Mouse (Mus musculus): ENCODE results near the gene Arhgef10l. TPM values are rescaled to one million over a fixed set of nuclear protein-coding genes. Genes with fewer than 3 reads are reported as not detected.
A peak's percentile ranks its signal among the peaks of the same experiment; 100 is the strongest.

The Arhgef10l gene
- polyA plus RNA-seq, 1 experiment: 14.2 TPM

- Histone ChIP-seq H3K4me1 (ENCODE audit: control insufficient read depth, insufficient read depth, insufficient read length, low read length) (peaks cover 9% of the 10 kb centered on the region), H3K27ac (ENCODE audit: insufficient read depth, low read depth, low read length) (no peak overlapping the region), H3K36me3 (ENCODE audit: control insufficient read depth, insufficient read depth, low read length) (peaks cover 28% of the 10 kb centered on the region), H3K27me3 (ENCODE audit: control insufficient read depth, insufficient read depth, low read length) (no peaks in the 10 kb centered on the region), H3K4me3 (ENCODE audit: low read depth, low read length) (no peak overlapping the region)
- 36% methylated on average over 18 of the region's 18 CpGs for WGBS
- TF ChIP-seq CTCF (IDR thresholded peaks at IDR 0.05; ENCODE audit: extremely low read depth, insufficient read length, insufficient replicate concordance, low read depth, low read length) (no peak), POLR2A (IDR thresholded peaks at IDR 0.05; ENCODE audit: low read depth, low read length) (no peak)
Observed at GRCm38 (mm10) chr4:140708297-140708927, 42.6 kb upstream of the Arhgef10l start.

GRCm38 (mm10) chr4:140707615-140708014, 41.8 kb upstream of the Arhgef10l start:
- 52% methylated on average over 4 of the region's 4 CpGs for WGBS

GRCm38 (mm10) chr4:140704166-140704565, 38.4 kb upstream of the Arhgef10l start:
- TF ChIP-seq CTCF (IDR thresholded peaks at IDR 0.05; ENCODE audit: extremely low read depth, insufficient read length, insufficient replicate concordance, low read depth, low read length) (no peak), POLR2A (IDR thresholded peaks at IDR 0.05; ENCODE audit: low read depth, low read length) (no peak)
- no peaks in the 10 kb centered on the region; the same call in 1 of the 2 replicates for H3K36me3 ChIP-seq (ENCODE audit: control insufficient read depth, insufficient read depth, low read length)
- no peak overlapping the region for H3K27ac ChIP-seq (ENCODE audit: insufficient read depth, low read depth, low read length)
- H3K27me3 ChIP-seq (ENCODE audit: control insufficient read depth, insufficient read depth, low read length): no peaks in the 10 kb centered on the region
- H3K4me1 ChIP-seq (ENCODE audit: control insufficient read depth, insufficient read depth, insufficient read length, low read length): peaks cover 13% of the 10 kb centered on the region
- 46% methylated on average over 4 of the region's 4 CpGs for WGBS
- H3K4me3 ChIP-seq (ENCODE audit: low read depth, low read length): no peak overlapping the region

More at GRCm38 (mm10) chr4:140707615-140708014, 41.8 kb upstream of the Arhgef10l start:
- peaks cover 9% of the 10 kb centered on the region for H3K4me1 ChIP-seq (ENCODE audit: control insufficient read depth, insufficient read depth, insufficient read length, low read length)
- H3K36me3 ChIP-seq (ENCODE audit: control insufficient read depth, insufficient read depth, low read length): peaks cover 21% of the 10 kb centered on the region
- no peak overlapping the region for H3K27ac ChIP-seq (ENCODE audit: insufficient read depth, low read depth, low read length)
- H3K27me3 ChIP-seq (ENCODE audit: control insufficient read depth, insufficient read depth, low read length): no peaks in the 10 kb centered on the region
- TF ChIP-seq CTCF (IDR thresholded peaks at IDR 0.05; ENCODE audit: extremely low read depth, insufficient read length, insufficient replicate concordance, low read depth, low read length): no peak
- TF ChIP-seq POLR2A (IDR thresholded peaks at IDR 0.05; ENCODE audit: low read depth, low read length): no peak
- H3K4me3 ChIP-seq (ENCODE audit: low read depth, low read length): no peak overlapping the region

GRCm38 (mm10) chr4:140703636-140704035, 37.8 kb upstream of the Arhgef10l start:
- H3K27me3 ChIP-seq (ENCODE audit: control insufficient read depth, insufficient read depth, low read length): no peaks in the 10 kb centered on the region
- no peak overlapping the region for H3K27ac ChIP-seq (ENCODE audit: insufficient read depth, low read depth, low read length)
- no peak overlapping the region for H3K4me3 ChIP-seq (ENCODE audit: low read depth, low read length)
- TF ChIP-seq POLR2A (IDR thresholded peaks at IDR 0.05; ENCODE audit: low read depth, low read length) (no peak), CTCF (IDR thresholded peaks at IDR 0.05; ENCODE audit: extremely low read depth, insufficient read length, insufficient replicate concordance, low read depth, low read length) (no peak)
- WGBS: 54% methylated on average over 8 of the region's 8 CpGs
- H3K4me1 ChIP-seq (ENCODE audit: control insufficient read depth, insufficient read depth, insufficient read length, low read length): peaks cover 11% of the 10 kb centered on the region
- H3K36me3 ChIP-seq (ENCODE audit: control insufficient read depth, insufficient read depth, low read length): no peaks in the 10 kb centered on the region; the same call in 1 of the 2 replicates

- WGBS: under 1% methylated on average over 54 of the region's 68 CpGs
- TF ChIP-seq CTCF (IDR thresholded peaks at IDR 0.05; ENCODE audit: extremely low read depth, insufficient read length, insufficient replicate concordance, low read depth, low read length) (no peak), POLR2A (IDR thresholded peaks at IDR 0.05; ENCODE audit: low read depth, low read length) (no peak)
- Histone ChIP-seq H3K36me3 (ENCODE audit: control insufficient read depth, insufficient read depth, low read length) (no peaks in the 10 kb centered on the region), H3K27ac (ENCODE audit: insufficient read depth, low read depth, low read length) (no peak overlapping the region), H3K27me3 (ENCODE audit: control insufficient read depth, insufficient read depth, low read length) (no peaks in the 10 kb centered on the region), H3K4me1 (ENCODE audit: control insufficient read depth, insufficient read depth, insufficient read length, low read length) (peaks cover 5% of the 10 kb centered on the region), H3K4me3 (ENCODE audit: low read depth, low read length) (peak overlapping the region; percentile 86)
Observed at GRCm38 (mm10) chr4:140702611-140703327, 37.0 kb upstream of the Arhgef10l start.

GRCm38 (mm10) chr4:140701716-140702561, 36.1 kb upstream of the Arhgef10l start:
- Histone ChIP-seq H3K36me3 (ENCODE audit: control insufficient read depth, insufficient read depth, low read length) (no peaks in the 10 kb centered on the region), H3K4me1 (ENCODE audit: control insufficient read depth, insufficient read depth, insufficient read length, low read length) (peaks cover 4% of the 10 kb centered on the region), H3K4me3 (ENCODE audit: low read depth, low read length) (peak overlapping the region; percentile 86), H3K27me3 (ENCODE audit: control insufficient read depth, insufficient read depth, low read length) (no peaks in the 10 kb centered on the region), H3K27ac (ENCODE audit: insufficient read depth, low read depth, low read length) (peak overlapping the region; percentile 79)
- TF ChIP-seq CTCF (IDR thresholded peaks at IDR 0.05; ENCODE audit: extremely low read depth, insufficient read length, insufficient replicate concordance, low read depth, low read length) (no peak), POLR2A (IDR thresholded peaks at IDR 0.05; ENCODE audit: low read depth, low read length) (no peak)
- WGBS: 2% methylated on average over 96 of the region's 107 CpGs
